Mouse (Mus musculus) MEL (cell line): ENCODE results near the gene Gm10024. TPM values are rescaled to one million over a fixed set of nuclear protein-coding genes. Genes with fewer than 3 reads are reported as not detected.

Source experiments
- DNase-seq: peaks from one replicate; pipeline ENCODE4 v3.0.0; 2011; ENCODE audit warnings: low read depth, low spot score
- H3K27ac ChIP-seq: 2 replicates; pipeline ENCODE4 v1.5.1; 2012; ENCODE audit warnings: low read depth, mild to moderate bottlenecking, control low read depth, low read length, moderate library complexity; ENCODE audit not compliant: control insufficient read depth
- H3K27me3 ChIP-seq, 2 experiments: fragments of 150-350 bp in 1 of 2; sonication (generic) in 1 of 2; 2 replicates each; pipeline ENCODE4 v1.6.1; 2012; ENCODE audit warnings: low read length in 2 of 2, mild to moderate bottlenecking in 2 of 2, improper control_type of control experiment in 1 of 2, moderate library complexity in 1 of 2; ENCODE audit not compliant: insufficient read depth in 2 of 2, control insufficient read depth in 1 of 2
- H3K36me3 ChIP-seq, 2 experiments: 2 replicates each; pipeline ENCODE4 v1.6.1; 2012 to 2014; ENCODE audit warnings: low read length in 2 of 2, improper control_type of control experiment in 1 of 2, inconsistent platforms in 1 of 2, mild to moderate bottlenecking in 1 of 2; ENCODE audit not compliant: insufficient read depth in 2 of 2, control insufficient read depth in 1 of 2
- H3K4me1 ChIP-seq, 2 experiments: fragments of 150-350 bp in 1 of 2; sonication (generic) in 1 of 2; 2 replicates each; pipeline ENCODE4 v1.6.1; 2012; ENCODE audit warnings: low read length in 2 of 2, improper control_type of control experiment in 1 of 2, mild to moderate bottlenecking in 1 of 2; ENCODE audit not compliant: insufficient read depth in 2 of 2, control insufficient read depth in 1 of 2
- H3K4me3 ChIP-seq, 2 experiments: fragments of 150-350 bp in 1 of 2; sonication (generic) in 1 of 2; 2 replicates each; pipeline ENCODE4 v1.5.1; 2012; ENCODE audit warnings: low read depth in 2 of 2, low read length in 2 of 2, mild to moderate bottlenecking in 2 of 2, moderate library complexity in 2 of 2, control low read depth in 1 of 2, improper control_type of control experiment in 1 of 2; ENCODE audit not compliant: control insufficient read depth in 1 of 2, insufficient read depth in 1 of 2
- H3K79me2 ChIP-seq: 2 replicates; pipeline ENCODE4 v1.6.1; 2012; ENCODE audit warnings: mild to moderate bottlenecking, low read length, moderate library complexity; ENCODE audit not compliant: control insufficient read depth, poor library complexity, insufficient read depth
- H3K9ac ChIP-seq: 2 replicates; pipeline ENCODE4 v1.6.1; 2012; ENCODE audit warnings: low read depth, mild to moderate bottlenecking, control low read depth, low read length, moderate library complexity; ENCODE audit not compliant: control insufficient read depth, poor library complexity, severe bottlenecking
- H3K9me3 ChIP-seq: fragments of 150-350 bp; sonication (generic); replicated peaks from 2 replicates; pipeline ENCODE4 v1.6.1; 2012; ENCODE audit warnings: mild to moderate bottlenecking, low read length, improper control_type of control experiment, moderate library complexity; ENCODE audit not compliant: insufficient read depth
- CHD1 ChIP-seq: IDR thresholded peaks from 2 replicates; pipeline ENCODE4 v1.6.1; 2012; ENCODE audit warnings: low read depth, mild to moderate bottlenecking, inconsistent platforms, low read length, improper control_type of control experiment
- CHD2 ChIP-seq: IDR thresholded peaks from 2 replicates; pipeline ENCODE4 v1.6.1; 2011; ENCODE audit warnings: low read length, improper control_type of control experiment
- CTCF ChIP-seq, 3 experiments: IDR thresholded peaks in 2 of 3; conservative IDR thresholded peaks in 1 of 3; 2 replicates each; pipeline ENCODE4 v1.5.1; 2011 to 2012; ENCODE audit warnings: low read length in 3 of 3, low read depth in 2 of 3, mild to moderate bottlenecking in 2 of 3, improper control_type of control experiment in 1 of 3, inconsistent platforms in 1 of 3, mixed read lengths in 1 of 3, moderate library complexity in 1 of 3; ENCODE audit not compliant: control insufficient read depth in 1 of 3, insufficient read depth in 1 of 3, poor library complexity in 1 of 3, severe bottlenecking in 1 of 3
- GATA1 ChIP-seq: IDR thresholded peaks from 2 replicates; pipeline ENCODE4 v1.6.1; 2011; ENCODE audit warnings: low read depth, low read length, improper control_type of control experiment
- KAT2A ChIP-seq: conservative IDR thresholded peaks from 2 replicates; pipeline ENCODE4 v1.6.1; 2012; ENCODE audit warnings: low read depth, low read length, improper control_type of control experiment, inconsistent platforms
- MAFK ChIP-seq: IDR thresholded peaks from 2 replicates; pipeline ENCODE4 v1.6.1; 2011; ENCODE audit warnings: low read depth, mild to moderate bottlenecking, low read length, improper control_type of control experiment, borderline replicate concordance
- MAX ChIP-seq: IDR thresholded peaks from 2 replicates; pipeline ENCODE4 v1.6.1; 2011; ENCODE audit warnings: low read length, improper control_type of control experiment
- MYB ChIP-seq: IDR thresholded peaks from 2 replicates; pipeline ENCODE4 v1.6.1; 2011; ENCODE audit warnings: mild to moderate bottlenecking, low read depth, low read length, improper control_type of control experiment
- POLR2AphosphoS5 ChIP-seq: IDR thresholded peaks from 2 replicates; pipeline ENCODE4 v1.6.1; 2012; ENCODE audit warnings: low read depth, borderline replicate concordance, mild to moderate bottlenecking, inconsistent platforms, low read length, moderate library complexity, mixed read lengths
- RAD21 ChIP-seq: IDR thresholded peaks from 2 replicates; pipeline ENCODE4 v1.6.1; 2011; ENCODE audit warnings: mild to moderate bottlenecking, low read depth, low read length, improper control_type of control experiment
- SMC3 ChIP-seq: IDR thresholded peaks from 2 replicates; pipeline ENCODE4 v1.6.1; 2011; ENCODE audit warnings: low read depth, low read length, improper control_type of control experiment
- TBP ChIP-seq: IDR thresholded peaks from 2 replicates; pipeline ENCODE4 v1.8.0; 2011; ENCODE audit warnings: low read depth, low read length, improper control_type of control experiment
- TCF12 ChIP-seq: IDR thresholded peaks from 2 replicates; pipeline ENCODE4 v1.6.1; 2014; ENCODE audit warnings: low read depth, mild to moderate bottlenecking, inconsistent platforms, low read length, improper control_type of control experiment, moderate library complexity
- USF1 ChIP-seq: IDR thresholded peaks from 2 replicates; pipeline ENCODE4 v1.6.1; 2014; ENCODE audit warnings: low read depth, mild to moderate bottlenecking, inconsistent platforms, low read length, improper control_type of control experiment, moderate library complexity
- ZKSCAN1 ChIP-seq: IDR thresholded peaks from 2 replicates; pipeline ENCODE4 v1.6.1; 2012; ENCODE audit warnings: low read depth, mild to moderate bottlenecking, inconsistent platforms, low read length, improper control_type of control experiment, moderate library complexity
- ZMIZ1 ChIP-seq: IDR thresholded peaks from 2 replicates; pipeline ENCODE4 v1.6.1; 2012; ENCODE audit warnings: low read depth, mild to moderate bottlenecking, inconsistent platforms, low read length, improper control_type of control experiment, moderate library complexity
- ZNF384 ChIP-seq: IDR thresholded peaks from 2 replicates; pipeline ENCODE4 v1.6.1; 2012; ENCODE audit warnings: low read depth, mild to moderate bottlenecking, inconsistent platforms, low read length, improper control_type of control experiment
- polyA plus RNA-seq, 2 experiments: library from polyadenylated mRNA; stranded (reverse) in 1 of 2; unstranded in 1 of 2; fragments of >175 nt in 1 of 2; fragments of >200 nt in 1 of 2; gene quantifications; 2 replicates each; pipeline versions ENCODE4 v1.2.1 to v1.2.4; 2012; ENCODE audit warnings: low replicate concordance in 2 of 2, low read depth in 1 of 2; ENCODE audit not compliant: insufficient read length in 2 of 2, insufficient read depth in 1 of 2, missing spikeins in 1 of 2
- total RNA-seq: library from RNA; depleted of rRNA; stranded (reverse); fragments of 300-350 nt; gene quantifications from 2 replicates; pipeline ENCODE4 v1.2.3, GENCODE M21; 2012

Gm10024 gene
- total and polyA plus RNA-seq, 3 experiments: not detected

DNA sequence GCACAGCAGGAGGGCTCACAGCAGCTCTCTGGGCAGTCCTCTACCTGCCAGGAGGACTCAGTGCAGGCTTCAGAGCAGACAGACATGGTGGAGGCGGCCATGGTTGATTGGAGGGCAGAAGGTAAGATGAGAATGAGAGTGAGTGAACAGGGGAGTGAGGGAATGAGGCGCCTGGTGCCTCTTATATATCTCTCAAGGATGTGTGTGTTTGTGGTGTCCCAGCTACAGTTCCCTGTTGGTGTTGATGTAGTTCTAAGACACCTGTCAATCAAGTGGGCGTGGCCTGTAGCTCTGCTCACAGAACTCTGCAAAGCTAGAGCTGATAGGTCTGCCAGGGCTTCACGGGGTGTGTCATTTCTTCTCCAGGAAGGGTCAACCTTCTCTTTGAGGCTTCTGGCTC, 14.1 kb upstream of the Gm10024 start, which contains the start of gene Gm9508:
Gene Gm9508, minus strand, starts transcription at position 101 of the 400 bp plus-strand sequence.
- H3K4me1 ChIP-seq: no peaks in the 10 kb centered on the region
- no peaks in the 10 kb centered on the region for H3K9me3 ChIP-seq
- DNase-seq: peak; percentile 9
- no peak for TF ChIP-seq POLR2AphosphoS5
- TF ChIP-seq ZMIZ1: no peak
- TF ChIP-seq RAD21: no peak
- TF ChIP-seq CHD2: no peak
- TF ChIP-seq ZNF384: no peak
- no peak for TF ChIP-seq GATA1
- TF ChIP-seq SMC3: no peak
- no peak for TF ChIP-seq MYB
- no peaks in the 10 kb centered on the region for H3K36me3 ChIP-seq
- no peak within 1 kb of the TSS for H3K27ac ChIP-seq
- H3K27me3 ChIP-seq: peaks cover 2 to 5% of the 10 kb centered on the region in 2 experiments; a peak in 3 of 4 replicates
- H3K79me2 ChIP-seq: no peaks in the 10 kb centered on the region
- H3K4me3 ChIP-seq: no peak within 1 kb of the TSS
- H3K9ac ChIP-seq: no peak within 1 kb of the TSS

DNA sequence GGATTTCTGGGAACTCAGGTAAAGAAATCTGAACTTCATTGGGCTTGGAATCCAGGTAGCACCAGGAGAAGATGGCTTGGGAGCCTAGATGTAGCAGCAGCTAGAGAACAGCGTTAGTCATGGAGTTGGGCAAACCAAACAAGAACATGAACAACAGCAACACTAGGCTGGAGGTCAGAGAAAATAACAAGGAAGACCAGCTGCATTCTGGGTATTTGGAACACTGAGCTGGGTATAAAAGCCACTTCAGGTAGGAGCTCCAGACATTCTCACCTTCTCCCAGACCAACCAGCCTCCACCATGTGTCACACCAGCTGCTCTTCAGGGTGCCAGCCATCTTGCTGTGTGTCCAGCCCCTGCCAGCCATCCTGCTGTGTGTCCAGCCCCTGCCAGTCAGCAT, 4.9 kb upstream of the Gm10024 start, which contains the start of gene Gm10272:
Gene Gm10272, plus strand, starts transcription at position 301 of the 400 bp plus-strand sequence.
- Histone ChIP-seq H3K4me3 (no peak within 1 kb of the TSS), H3K9ac (no peak within 1 kb of the TSS), H3K36me3 (no peaks in the 10 kb centered on the region), H3K4me1 (no peaks in the 10 kb centered on the region), H3K79me2 (no peaks in the 10 kb centered on the region), H3K27me3 (peaks cover 0 to 2% of the 10 kb centered on the region in 2 experiments; a peak in 2 of 4 replicates), H3K9me3 (no peaks in the 10 kb centered on the region), H3K27ac (no peak within 1 kb of the TSS)
- TF ChIP-seq USF1: no peak
- TF ChIP-seq ZKSCAN1: no peak
- no peak for TF ChIP-seq TCF12
- no peak for TF ChIP-seq TBP
- no peak for TF ChIP-seq MAFK
- TF ChIP-seq KAT2A: no peak
- no peak for TF ChIP-seq CHD1
- DNase-seq: no peak

DNA sequence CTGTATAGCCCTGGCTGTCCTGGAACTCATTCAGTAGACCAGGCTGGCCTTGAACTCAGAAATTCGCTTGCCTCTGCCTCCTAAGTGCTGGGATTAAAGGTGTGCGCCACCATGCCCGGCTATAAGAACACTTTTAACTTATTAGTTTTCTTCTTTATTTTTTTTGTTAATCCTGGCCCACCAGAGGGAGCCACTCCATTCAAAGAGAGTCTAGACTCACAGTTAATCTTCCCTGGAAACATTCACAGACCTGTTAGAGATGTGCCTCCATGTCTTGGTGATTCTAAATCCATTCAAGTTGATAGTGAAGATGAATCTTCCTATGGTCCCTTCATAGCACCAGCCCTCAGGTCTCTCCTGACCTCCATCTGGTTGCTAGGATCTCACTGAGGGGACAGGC, 1.4 kb upstream of the Gm10024 start:
- H3K79me2 ChIP-seq: no peaks in the 10 kb centered on the region
- no peak for DNase-seq
- H3K27me3 ChIP-seq: no peaks in the 10 kb centered on the region
- no peaks in the 10 kb centered on the region for H3K9me3 ChIP-seq
- H3K27ac ChIP-seq: no peak overlapping the region
- H3K9ac ChIP-seq: no peak overlapping the region
- peaks cover 0 to 2% of the 10 kb centered on the region in 2 experiments; a peak in 1 of 4 replicates for H3K36me3 ChIP-seq
- H3K4me3 ChIP-seq: no peak overlapping the region
- TF ChIP-seq MAX (no peak), CTCF (IDR thresholded peaks at IDR 0.05 in 2 of 3, conservative IDR thresholded peaks at IDR 0.05 in 1 of 3; ENCODE audit: control insufficient read depth in 1 of 3, insufficient read depth in 1 of 3, low read depth in 2 of 3, low read length in 3 of 3, poor library complexity in 1 of 3, severe bottlenecking in 1 of 3) (peak in 1 of 3 experiments; percentile 22; a peak in 1 of 6 replicates), SMC3 (peak; percentile 24)
- peaks cover 0 to 5% of the 10 kb centered on the region in 2 experiments; a peak in 1 of 4 replicates for H3K4me1 ChIP-seq
